Mouse (Mus musculus) testis, adult 2 months (tissue): ENCODE data around the gene Tulp2.
"Not testable (repeated sequence)": the region's sequence is repeated elsewhere in the genome, so short reads cannot be mapped to it uniquely, and the experiment has no call there.

ENCODE experiments used
- CTCF ChIP-seq: fragments of 200-500 bp; IDR thresholded peaks from 2 replicates; pipeline ENCODE4 v1.5.1; 2012; ENCODE audit warnings: low read depth, mild to moderate bottlenecking, inconsistent platforms, low read length, moderate library complexity; ENCODE audit not compliant: control insufficient read depth, insufficient read depth, insufficient replicate concordance
- POLR2A ChIP-seq: fragments of 200-500 bp; IDR thresholded peaks from 2 replicates; pipeline ENCODE4 v1.6.1; 2012; ENCODE audit warnings: low read depth, mild to moderate bottlenecking, inconsistent platforms, low read length, moderate library complexity; ENCODE audit not compliant: control insufficient read depth

DNA sequence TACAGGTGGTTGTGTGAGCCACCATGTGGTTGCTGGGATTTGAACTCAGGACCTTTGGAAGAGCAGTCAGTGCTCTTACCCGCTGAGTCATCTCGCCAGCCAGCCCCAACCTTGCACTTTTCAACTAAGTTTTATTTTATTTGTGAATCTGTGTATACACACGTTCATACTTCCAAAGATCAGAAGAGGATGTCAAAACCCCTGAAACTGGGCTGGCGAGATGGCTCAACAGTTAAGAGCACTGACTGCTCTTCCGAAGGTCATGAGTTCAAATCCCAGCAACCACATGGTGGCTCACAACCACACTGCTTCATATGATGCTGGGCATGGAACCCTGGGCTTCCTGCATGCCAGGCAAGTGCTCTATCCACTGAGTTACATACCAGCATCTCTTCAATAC, 3.3 kb downstream of the Tulp2 start:
- not testable (repeated sequence) for TF ChIP-seq POLR2A, CTCF
